21 mouse cellular contexts compared by ENCODE assay signal in the genomic region with DNA sequence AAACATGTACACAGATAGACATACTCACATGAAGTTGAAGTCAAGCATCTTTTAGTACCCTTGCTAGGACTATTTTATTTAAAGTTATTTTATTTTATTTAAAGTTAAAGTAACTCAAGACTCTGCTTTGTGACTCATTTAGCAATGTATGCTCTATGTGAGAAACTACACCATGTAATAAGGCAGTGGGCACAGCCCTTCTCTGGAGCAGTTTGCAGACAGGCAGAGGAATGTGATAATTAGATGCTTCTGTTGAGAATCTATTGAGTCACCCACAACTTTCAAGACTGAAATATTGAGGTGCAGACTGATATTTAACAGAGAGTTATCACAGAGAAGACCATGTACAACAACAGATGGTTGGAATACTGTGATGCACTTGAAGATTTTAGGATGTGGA.
DNase-seq lines count a peak whose midpoint lies in the region; ATAC-seq and TF ChIP-seq lines count a peak whose summit lies in the region.
"Had no signal": no experiment of that assay in that cellular context is flagged by ENCODE, and none has a peak within 500 bp of the region (broad histone marks: within the 10 kb centered on the region; RNA-seq: fewer than 3 reads in every experiment).

No protein-coding gene starts in this region.

- no peak overlapping the region for H3K27ac ChIP-seq in midbrain, embryonic 11.5 days (ENCODE audit: low read depth, low read length)
- H3K27ac ChIP-seq in midbrain, postnatal 0 days (ENCODE audit: low read depth, low read length), result no peak overlapping the region
- H3K27ac ChIP-seq: embryonic facial prominence, embryonic 12.5 days; forebrain, embryonic 15.5 days; heart, embryonic 10.5 days; hindbrain, embryonic 12.5 days had no signal

- peak; percentile 6 for DNase-seq in layer of hippocampus, adult 9-11 months
- no peak for DNase-seq in layer of hippocampus, postnatal 25 days (ENCODE audit: extremely low spot score in 1 of 2, low spot score in 1 of 2)
- peak; percentile 8 for DNase-seq in midbrain, embryonic 11.5 days (ENCODE audit: low spot score, missing footprints)
- DNase-seq in midbrain, postnatal 0 days (ENCODE audit: low spot score), result no peak
- peak; percentile 60 for DNase-seq in brain, adult 2 months (ENCODE audit: low read depth, low spot score)
- DNase-seq in thymus, postnatal 36 days, result no peak
- DNase-seq: adrenal gland, adult 2 months; adrenal gland, postnatal 36 days; cerebellum, adult 11 months; cerebellum, adult 8-10 months; cerebellum, postnatal 14 days; gastrocnemius, postnatal 10 days; heart, adult 18-20 months; heart, postnatal 10 days; heart, postnatal 4 days had no signal

- H3K9ac ChIP-seq in midbrain, embryonic 11.5 days (ENCODE audit: low read length), result no peak overlapping the region
- H3K9ac ChIP-seq in midbrain, postnatal 0 days (replicated peaks; ENCODE audit: low read length, poor library complexity, severe bottlenecking), result no peak overlapping the region
- H3K9ac ChIP-seq: embryonic facial prominence, embryonic 12.5 days; forebrain, embryonic 15.5 days; hindbrain, embryonic 12.5 days had no signal

- H3K4me3 ChIP-seq in midbrain, embryonic 11.5 days (ENCODE audit: low read depth, low read length), result no peak overlapping the region
- H3K4me3 ChIP-seq in midbrain, postnatal 0 days (ENCODE audit: low read depth, low read length), result no peak overlapping the region
- H3K4me3 ChIP-seq: embryonic facial prominence, embryonic 12.5 days; forebrain, embryonic 15.5 days; heart, embryonic 10.5 days; hindbrain, embryonic 12.5 days had no signal

- no peak overlapping the region for H3K4me2 ChIP-seq in midbrain, embryonic 11.5 days
- H3K4me2 ChIP-seq in midbrain, postnatal 0 days (ENCODE audit: low read depth, low read length, poor library complexity, severe bottlenecking), result no peak overlapping the region
- H3K4me2 ChIP-seq: embryonic facial prominence, embryonic 12.5 days; forebrain, embryonic 15.5 days; hindbrain, embryonic 12.5 days had no signal

- H3K4me1 ChIP-seq in midbrain, embryonic 11.5 days (ENCODE audit: control insufficient read depth, insufficient read depth, low read length), result no peaks in the 10 kb centered on the region
- H3K4me1 ChIP-seq in midbrain, postnatal 0 days (ENCODE audit: insufficient read depth, low read length), result no peaks in the 10 kb centered on the region
- H3K4me1 ChIP-seq: embryonic facial prominence, embryonic 12.5 days; forebrain, embryonic 15.5 days; heart, embryonic 10.5 days; hindbrain, embryonic 12.5 days had no signal

- no peak for TF ChIP-seq CTCF in midbrain, postnatal 0 days (IDR thresholded peaks at IDR 0.05)

- no peak for ATAC-seq in midbrain, embryonic 11.5 days (ENCODE audit: low FRiP score)
- ATAC-seq in midbrain, postnatal 0 days (ENCODE audit: low FRiP score), result no peak
- ATAC-seq: forebrain, embryonic 15.5 days; hindbrain, embryonic 16.5 days had no signal

- H3K9me3 ChIP-seq in midbrain, embryonic 11.5 days (ENCODE audit: control insufficient read depth, low read length), result no peaks in the 10 kb centered on the region
- no peaks in the 10 kb centered on the region for H3K9me3 ChIP-seq in midbrain, postnatal 0 days (ENCODE audit: low read length)
- H3K9me3 ChIP-seq: embryonic facial prominence, embryonic 12.5 days; forebrain, embryonic 15.5 days; heart, embryonic 10.5 days; hindbrain, embryonic 12.5 days had no signal

- H3K27me3 ChIP-seq in midbrain, embryonic 11.5 days (ENCODE audit: control insufficient read depth, insufficient read depth, low read length), result no peaks in the 10 kb centered on the region
- no peaks in the 10 kb centered on the region for H3K27me3 ChIP-seq in midbrain, postnatal 0 days (ENCODE audit: insufficient read depth, low read length)
- H3K27me3 ChIP-seq: CH12.LX; embryonic facial prominence, embryonic 12.5 days; forebrain, embryonic 15.5 days; hindbrain, embryonic 12.5 days had no signal

- H3K36me3 ChIP-seq in midbrain, embryonic 11.5 days (ENCODE audit: control insufficient read depth, insufficient read depth, low read length), result no peaks in the 10 kb centered on the region
- no peaks in the 10 kb centered on the region for H3K36me3 ChIP-seq in midbrain, postnatal 0 days (ENCODE audit: insufficient read depth, low read length)
- H3K36me3 ChIP-seq: embryonic facial prominence, embryonic 12.5 days; forebrain, embryonic 15.5 days; heart, embryonic 10.5 days; hindbrain, embryonic 12.5 days had no signal

Comparison
In these comparisons a context has a peak if more than half of its experiments do, and no peak if none do; other contexts are left out.
1. DNase-seq: peak in layer of hippocampus, adult 9-11 months (single experiment), midbrain, embryonic 11.5 days (single experiment) and brain, adult 2 months (single experiment); none in layer of hippocampus, postnatal 25 days (0 of 2), midbrain, postnatal 0 days (single experiment) and thymus, postnatal 36 days (0 of 2).